Mouse (Mus musculus): ENCODE data around the gene Ranbp9. TPM values are rescaled to one million over a fixed set of nuclear protein-coding genes. Genes with fewer than 3 reads are reported as not detected.

Ranbp9 gene
- polyA plus RNA-seq, 1 experiment from 2014 or later: 11.9 TPM

DNA sequence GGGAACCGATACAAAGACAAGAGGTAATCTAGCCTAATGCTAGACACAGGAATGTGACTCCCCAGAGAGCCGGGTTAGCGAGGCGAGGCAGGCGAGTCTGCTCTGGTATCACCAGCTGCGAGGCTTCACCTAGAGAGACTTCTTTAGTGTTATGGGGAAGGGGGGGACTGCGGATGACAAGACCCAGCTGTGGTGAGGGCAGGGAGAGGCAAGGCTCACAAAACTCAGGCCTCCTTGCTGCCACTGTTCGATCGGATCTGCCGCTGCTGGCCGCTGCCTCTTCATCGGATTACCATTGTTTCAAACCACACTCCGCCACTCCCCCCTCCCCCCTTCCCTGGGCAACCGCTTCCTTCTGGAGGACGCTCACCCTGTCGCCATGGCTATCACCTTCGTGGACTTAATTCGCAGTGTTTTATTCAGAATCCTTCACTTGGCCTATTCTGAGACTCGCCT lies 22.3 kb upstream of the Ranbp9 start:
- Histone ChIP-seq H3K9ac (peak overlapping the region; percentile 42), H3K4me3 (ENCODE audit: low read depth, low read length) (peak overlapping the region; percentile 19; the same call in 1 of the 2 replicates), H3K27me3 (ENCODE audit: insufficient read depth, low read length) (no peaks in the 10 kb centered on the region), H3K27ac (ENCODE audit: low read depth) (peak overlapping the region; percentile 79), H3K36me3 (ENCODE audit: insufficient read depth) (no peaks in the 10 kb centered on the region), H3K9me3 (ENCODE audit: low read depth, low read length) (no peaks in the 10 kb centered on the region), H3K4me1 (ENCODE audit: insufficient read depth) (no peaks in the 10 kb centered on the region; the same call in 1 of the 2 replicates), H3K4me2 (peak overlapping the region; percentile 58)
- DNase-seq (peak; percentile 93), ATAC-seq (ENCODE audit: insufficient read depth) (peak; percentile 98)
- WGBS: 3% methylated on average over 19 of the region's 19 CpGs
- TF ChIP-seq CTCF (IDR thresholded peaks at IDR 0.05; ENCODE audit: low read depth): no peak

DNA sequence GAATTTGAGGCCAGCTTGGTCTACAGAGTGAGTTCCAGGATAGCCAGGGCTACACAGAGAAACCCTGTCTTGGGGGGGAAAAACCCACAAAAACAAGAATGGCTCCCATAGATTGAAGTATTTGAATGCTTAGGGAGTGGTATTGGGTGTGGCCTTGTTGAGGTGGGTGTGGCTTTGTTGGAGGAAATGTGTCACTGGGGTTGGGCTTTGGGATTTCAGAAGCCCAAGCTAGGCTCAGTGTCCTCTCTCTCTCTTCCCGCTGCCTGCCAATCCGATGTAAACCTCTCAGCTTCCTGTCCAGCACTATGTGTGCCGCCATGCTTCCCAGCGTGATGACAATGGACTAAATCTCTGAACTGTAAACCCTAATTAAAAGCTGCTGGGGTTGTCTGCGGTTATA lies 20.5 kb upstream of the Ranbp9 start:
- H3K27me3 ChIP-seq (ENCODE audit: insufficient read depth, low read length): no peaks in the 10 kb centered on the region
- no peak for DNase-seq
- H3K9ac ChIP-seq: no peak overlapping the region
- no peaks in the 10 kb centered on the region for H3K9me3 ChIP-seq (ENCODE audit: low read depth, low read length)
- no peaks in the 10 kb centered on the region for H3K36me3 ChIP-seq (ENCODE audit: insufficient read depth)
- 80% methylated on average over 5 of the region's 5 CpGs for WGBS
- H3K4me3 ChIP-seq (ENCODE audit: low read depth, low read length): no peak overlapping the region
- no peak overlapping the region for H3K27ac ChIP-seq (ENCODE audit: low read depth)
- ATAC-seq (ENCODE audit: insufficient read depth): no peak
- no peak for TF ChIP-seq CTCF (IDR thresholded peaks at IDR 0.05; ENCODE audit: low read depth)
- H3K4me1 ChIP-seq (ENCODE audit: insufficient read depth): no peaks in the 10 kb centered on the region; the same call in 1 of the 2 replicates
- H3K4me2 ChIP-seq: no peak overlapping the region

DNA sequence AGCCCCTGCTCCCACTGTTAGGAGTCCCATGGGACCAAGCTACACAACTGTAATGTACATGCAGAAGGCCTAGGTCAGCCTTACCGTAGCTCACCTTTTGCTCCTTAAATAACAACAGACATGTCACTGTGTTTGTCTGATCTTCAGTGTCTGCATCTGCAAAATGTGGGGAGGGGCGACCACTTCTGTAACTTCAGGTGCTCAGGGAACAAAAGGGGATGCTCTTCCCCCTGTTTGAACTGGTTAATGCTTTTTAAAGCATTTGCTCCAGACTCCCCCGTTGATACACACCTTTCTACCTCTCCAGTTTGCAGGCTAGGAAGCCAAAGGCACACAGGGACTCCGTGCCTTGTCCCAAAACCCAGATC lies 19.4 kb upstream of the Ranbp9 start:
- Histone ChIP-seq H3K36me3 (ENCODE audit: insufficient read depth) (no peaks in the 10 kb centered on the region), H3K27ac (ENCODE audit: low read depth) (no peak overlapping the region), H3K4me2 (no peak overlapping the region), H3K9me3 (ENCODE audit: low read depth, low read length) (no peaks in the 10 kb centered on the region), H3K27me3 (ENCODE audit: insufficient read depth, low read length) (no peaks in the 10 kb centered on the region), H3K4me1 (ENCODE audit: insufficient read depth) (no peaks in the 10 kb centered on the region; the same call in 1 of the 2 replicates), H3K4me3 (ENCODE audit: low read depth, low read length) (no peak overlapping the region), H3K9ac (no peak overlapping the region)
- WGBS: 80% methylated on average over 4 of the region's 4 CpGs
- no peak for TF ChIP-seq CTCF (IDR thresholded peaks at IDR 0.05; ENCODE audit: low read depth)
- DNase-seq (no peak), ATAC-seq (ENCODE audit: insufficient read depth) (no peak)

- no peak for DNase-seq
- H3K27me3 ChIP-seq (ENCODE audit: insufficient read depth, low read length): no peaks in the 10 kb centered on the region
- no peak overlapping the region for H3K4me2 ChIP-seq
- 54% methylated on average over 7 of the region's 7 CpGs for WGBS
- no peaks in the 10 kb centered on the region for H3K9me3 ChIP-seq (ENCODE audit: low read depth, low read length)
- H3K4me3 ChIP-seq (ENCODE audit: low read depth, low read length): no peak overlapping the region
- ATAC-seq (ENCODE audit: insufficient read depth): no peak
- no peak for TF ChIP-seq CTCF (IDR thresholded peaks at IDR 0.05; ENCODE audit: low read depth)
- no peak overlapping the region for H3K27ac ChIP-seq (ENCODE audit: low read depth)
- H3K4me1 ChIP-seq (ENCODE audit: insufficient read depth): no peaks in the 10 kb centered on the region; the same call in 1 of the 2 replicates
- H3K36me3 ChIP-seq (ENCODE audit: insufficient read depth): no peaks in the 10 kb centered on the region
- H3K9ac ChIP-seq: no peak overlapping the region
Measured at GRCm38 (mm10) chr13:43499731-43500482, 18.8 kb upstream of the Ranbp9 start.

- 33% methylated on average over 14 of the region's 14 CpGs for WGBS
- H3K4me3 ChIP-seq (ENCODE audit: low read depth, low read length): no peak overlapping the region
- no peak for TF ChIP-seq CTCF (IDR thresholded peaks at IDR 0.05; ENCODE audit: low read depth)
- H3K4me2 ChIP-seq: 0 out of 2 replicates have a peak overlapping the region, but pooled peaks have one; percentile 15
- H3K27me3 ChIP-seq (ENCODE audit: insufficient read depth, low read length): no peaks in the 10 kb centered on the region
- H3K9ac ChIP-seq: no peak overlapping the region
- peak; percentile 65 for DNase-seq
- no peaks in the 10 kb centered on the region for H3K36me3 ChIP-seq (ENCODE audit: insufficient read depth)
- no peak for ATAC-seq (ENCODE audit: insufficient read depth)
- H3K4me1 ChIP-seq (ENCODE audit: insufficient read depth): no peaks in the 10 kb centered on the region
- no peaks in the 10 kb centered on the region for H3K9me3 ChIP-seq (ENCODE audit: low read depth, low read length)
- no peak overlapping the region for H3K27ac ChIP-seq (ENCODE audit: low read depth)
Measured at GRCm38 (mm10) chr13:43498849-43499248, 17.8 kb upstream of the Ranbp9 start.

DNA sequence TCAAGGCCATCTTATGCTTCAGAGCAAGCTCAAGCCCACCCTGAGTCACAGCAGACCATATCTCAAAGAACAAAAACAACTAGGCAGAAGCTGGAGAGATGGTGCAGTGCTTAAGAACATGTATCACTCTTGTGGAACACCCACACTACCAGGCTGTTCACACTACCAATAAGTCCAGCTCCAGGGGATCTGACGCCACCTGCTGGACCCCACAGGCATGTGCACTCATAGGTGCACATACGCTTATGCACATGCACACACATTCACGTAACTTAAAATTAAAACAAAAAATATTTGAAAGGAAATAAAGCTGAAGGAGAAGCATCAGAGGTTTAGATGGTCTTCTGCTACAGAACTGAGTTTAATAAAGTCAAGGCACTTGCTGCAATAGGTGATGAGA lies 16.7 kb upstream of the Ranbp9 start:
- Histone ChIP-seq H3K4me1 (ENCODE audit: insufficient read depth) (no peaks in the 10 kb centered on the region), H3K4me3 (ENCODE audit: low read depth, low read length) (no peak overlapping the region), H3K9me3 (ENCODE audit: low read depth, low read length) (no peaks in the 10 kb centered on the region), H3K4me2 (no peak overlapping the region), H3K9ac (no peak overlapping the region), H3K27ac (ENCODE audit: low read depth) (no peak overlapping the region), H3K36me3 (ENCODE audit: insufficient read depth) (no peaks in the 10 kb centered on the region), H3K27me3 (ENCODE audit: insufficient read depth, low read length) (no peaks in the 10 kb centered on the region)
- DNase-seq: no peak
- peak; percentile 39 for TF ChIP-seq CTCF (IDR thresholded peaks at IDR 0.05; ENCODE audit: low read depth)
- 94% methylated on average over 3 of the region's 3 CpGs for WGBS
- ATAC-seq (ENCODE audit: insufficient read depth): no peak

DNA sequence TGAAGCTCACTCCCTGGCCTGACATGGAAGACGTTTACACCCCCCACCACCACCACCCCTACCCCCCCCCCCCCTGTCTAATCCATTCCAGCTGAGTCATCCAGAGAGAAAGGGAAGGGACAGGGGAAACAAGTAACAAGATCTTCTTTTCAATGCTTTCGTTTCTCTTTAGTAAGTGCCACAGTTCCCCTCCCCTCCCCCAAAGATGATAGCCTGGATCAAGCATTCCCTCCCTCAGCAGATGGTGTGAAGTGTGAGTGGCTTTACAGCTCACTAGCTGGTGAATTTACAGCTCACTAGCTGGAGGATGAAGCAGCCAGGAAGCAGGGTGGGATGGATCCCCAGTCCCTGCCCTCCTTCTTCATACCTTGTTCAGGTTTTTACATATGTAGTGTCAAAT lies 15.6 kb upstream of the Ranbp9 start:
- Histone ChIP-seq H3K4me3 (ENCODE audit: low read depth, low read length) (no peak overlapping the region), H3K27ac (ENCODE audit: low read depth) (no peak overlapping the region), H3K36me3 (ENCODE audit: insufficient read depth) (no peaks in the 10 kb centered on the region), H3K4me1 (ENCODE audit: insufficient read depth) (no peaks in the 10 kb centered on the region), H3K27me3 (ENCODE audit: insufficient read depth, low read length) (no peaks in the 10 kb centered on the region), H3K4me2 (no peak overlapping the region), H3K9ac (no peak overlapping the region), H3K9me3 (ENCODE audit: low read depth, low read length) (no peaks in the 10 kb centered on the region)
- ATAC-seq (ENCODE audit: insufficient read depth) (no peak), DNase-seq (no peak)
- no peak for TF ChIP-seq CTCF (IDR thresholded peaks at IDR 0.05; ENCODE audit: low read depth)
- WGBS: 12% methylated on average over 2 of the region's 2 CpGs

Measured in lung, embryonic 14.5 days (tissue).